Mouse (Mus musculus) testis, adult 2 months (tissue): ENCODE results near the gene Capza1.

Source experiments
- CTCF ChIP-seq: fragments of 200-500 bp; IDR thresholded peaks from 2 replicates; pipeline ENCODE4 v1.5.1; 2012; ENCODE audit warnings: low read depth, mild to moderate bottlenecking, inconsistent platforms, low read length, moderate library complexity; ENCODE audit not compliant: control insufficient read depth, insufficient read depth, insufficient replicate concordance
- POLR2A ChIP-seq: fragments of 200-500 bp; IDR thresholded peaks from 2 replicates; pipeline ENCODE4 v1.6.1; 2012; ENCODE audit warnings: low read depth, mild to moderate bottlenecking, inconsistent platforms, low read length, moderate library complexity; ENCODE audit not compliant: control insufficient read depth

- TF ChIP-seq POLR2A = no peak
- TF ChIP-seq CTCF = no peak
Observed at GRCm38 (mm10) chr3:104794953-104795470, 69.3 kb downstream of the Capza1 start.
